Mouse (Mus musculus) hindbrain, postnatal 0 days (tissue): ENCODE data around the gene Nebl. TPM values are rescaled to one million over a fixed set of nuclear protein-coding genes. Genes with fewer than 3 reads are reported as not detected.
A peak's percentile ranks its signal among the peaks of the same experiment; 100 is the strongest.

Experiments
- ATAC-seq: fragments of 200-750 bp; cut with Nextera tagmentation; 2 replicates; pipeline ENCODE4 v1.8.0; 2017; ENCODE audit warnings: mild to moderate bottlenecking, moderate TSS enrichment, moderate library complexity
- DNase-seq: peaks from one replicate; pipeline ENCODE4 v3.0.0-alpha.2; 2015; ENCODE audit warnings: low spot score
- H3K27ac ChIP-seq: fragments of 300-500 bp; sonication (generic); 2 replicates; pipeline ENCODE4 v1.5.1; 2014; ENCODE audit warnings: mild to moderate bottlenecking
- H3K27me3 ChIP-seq: fragments of 300-500 bp; sonication (generic); 2 replicates; pipeline ENCODE4 v1.6.1; 2014; ENCODE audit warnings: low read length, mixed read lengths; ENCODE audit not compliant: insufficient read depth
- H3K36me3 ChIP-seq: fragments of 300-500 bp; sonication (generic); 2 replicates; pipeline ENCODE4 v1.6.1; 2014; ENCODE audit warnings: low read length, mixed read lengths; ENCODE audit not compliant: insufficient read depth
- H3K4me1 ChIP-seq: fragments of 300-500 bp; sonication (generic); 2 replicates; pipeline ENCODE4 v1.6.1; 2014; ENCODE audit warnings: antibody characterized with exemption, low read length, mixed read lengths; ENCODE audit not compliant: insufficient read depth
- H3K4me2 ChIP-seq: fragments of 300-500 bp; sonication (generic); 2 replicates; pipeline ENCODE4 v1.6.1; 2014; ENCODE audit warnings: low read depth, mild to moderate bottlenecking, low read length, moderate library complexity, mixed read lengths
- H3K4me3 ChIP-seq: fragments of 300-500 bp; sonication (generic); 2 replicates; pipeline ENCODE4 v1.5.1; 2014; ENCODE audit warnings: low read length
- H3K9ac ChIP-seq: fragments of 300-500 bp; sonication (generic); replicated peaks from 2 replicates; pipeline ENCODE4 v1.6.1; 2014; ENCODE audit warnings: mild to moderate bottlenecking, low read length, moderate library complexity, mixed read lengths
- H3K9me3 ChIP-seq: fragments of 300-500 bp; sonication (generic); 2 replicates; pipeline ENCODE4 v1.6.1; 2016; ENCODE audit warnings: low read length, mixed read lengths
- CTCF ChIP-seq: IDR thresholded peaks from 2 replicates; pipeline ENCODE4 v1.5.1; 2016; ENCODE audit warnings: antibody characterized with exemption, control low read depth, low read depth
- WGBS: fragments of 180-500 bp; shearing (Covaris S2); extraction: QIAGEN DNeasy Blood & Tissue Kit; methylation state at CpG from one replicate; pipeline ENCODE4 v1.1.7; 2014; 5-methylcytosine and 5-hydroxymethylcytosine counted together
- polyA plus RNA-seq: library from polyadenylated mRNA; unstranded; fragments of >200 nt; fragmentation: Nextera tagmentation; extraction: Ambion mirVana; gene quantifications from 2 replicates; pipeline ENCODE4 v1.2.1, GENCODE M21; 2015
- total RNA-seq: library from RNA; depleted of rRNA; stranded (reverse); fragments of >200 nt; gene quantifications from 2 replicates; pipeline ENCODE4 v1.2.3, GENCODE M21; 2014

The Nebl gene
- total and polyA plus RNA-seq, 2 experiments from 2014 or later = 15.4 to 25.8 TPM

GRCm38 (mm10) chr2:17549895-17550558 lies 181.2 kb downstream of the Nebl start:
- WGBS = 36% methylated on average over 4 of the region's 4 CpGs

GRCm38 (mm10) chr2:17546354-17546948 lies 184.8 kb downstream of the Nebl start:
- WGBS = 56% methylated on average over 3 of the region's 3 CpGs
- Histone ChIP-seq H3K4me1 (no peaks in the 10 kb centered on the region), H3K4me2 (no peak overlapping the region), H3K9me3 (no peaks in the 10 kb centered on the region), H3K4me3 (no peak overlapping the region), H3K27me3 (no peaks in the 10 kb centered on the region), H3K27ac (no peak overlapping the region), H3K9ac (no peak overlapping the region), H3K36me3 (no peaks in the 10 kb centered on the region)
- no peak for TF ChIP-seq CTCF
- DNase-seq (peak; percentile 39), ATAC-seq (no peak)

More at GRCm38 (mm10) chr2:17549895-17550558, 181.2 kb downstream of the Nebl start:
- DNase-seq = no peak
- no peaks in the 10 kb centered on the region for H3K9me3 ChIP-seq
- H3K4me1 ChIP-seq = no peaks in the 10 kb centered on the region
- no peak overlapping the region for H3K27ac ChIP-seq
- no peak for ATAC-seq
- H3K9ac ChIP-seq = no peak overlapping the region
- no peak overlapping the region for H3K4me3 ChIP-seq
- no peaks in the 10 kb centered on the region for H3K27me3 ChIP-seq
- H3K4me2 ChIP-seq = no peak overlapping the region
- no peaks in the 10 kb centered on the region for H3K36me3 ChIP-seq
- TF ChIP-seq CTCF = no peak

GRCm38 (mm10) chr2:17539737-17540136 lies 191.5 kb downstream of the Nebl start:
- DNase-seq = no peak
- 59% methylated on average over 10 of the region's 10 CpGs for WGBS

GRCm38 (mm10) chr2:17538493-17538892 lies 192.8 kb downstream of the Nebl start:
- no peaks in the 10 kb centered on the region for H3K9me3 ChIP-seq
- 68% methylated on average over 4 of the region's 4 CpGs for WGBS
- no peak overlapping the region for H3K9ac ChIP-seq
- no peak overlapping the region for H3K4me2 ChIP-seq
- H3K27me3 ChIP-seq = no peaks in the 10 kb centered on the region
- no peak overlapping the region for H3K27ac ChIP-seq
- TF ChIP-seq CTCF = no peak
- DNase-seq (peak; percentile 44), ATAC-seq (no peak)
- no peaks in the 10 kb centered on the region for H3K4me1 ChIP-seq
- H3K36me3 ChIP-seq = no peaks in the 10 kb centered on the region
- H3K4me3 ChIP-seq = no peak overlapping the region

More at GRCm38 (mm10) chr2:17539737-17540136, 191.5 kb downstream of the Nebl start:
- H3K27me3 ChIP-seq = no peaks in the 10 kb centered on the region
- no peak for ATAC-seq
- no peak overlapping the region for H3K27ac ChIP-seq
- H3K36me3 ChIP-seq = no peaks in the 10 kb centered on the region
- no peaks in the 10 kb centered on the region for H3K4me1 ChIP-seq
- no peak overlapping the region for H3K4me2 ChIP-seq
- H3K4me3 ChIP-seq = no peak overlapping the region
- no peaks in the 10 kb centered on the region for H3K9me3 ChIP-seq
- no peak for TF ChIP-seq CTCF
- no peak overlapping the region for H3K9ac ChIP-seq

- Histone ChIP-seq H3K27ac (no peak overlapping the region), H3K27me3 (no peaks in the 10 kb centered on the region), H3K9me3 (no peaks in the 10 kb centered on the region), H3K4me3 (no peak overlapping the region), H3K4me1 (no peaks in the 10 kb centered on the region), H3K36me3 (no peaks in the 10 kb centered on the region), H3K9ac (no peak overlapping the region), H3K4me2 (no peak overlapping the region)
- no peak for TF ChIP-seq CTCF
- no peak for DNase-seq
- no peak for ATAC-seq
- WGBS = 86% methylated on average over 12 of the region's 12 CpGs
Observed at GRCm38 (mm10) chr2:17531355-17532105, 199.7 kb downstream of the Nebl start.

- no peak overlapping the region for H3K4me3 ChIP-seq
- ATAC-seq (no peak), DNase-seq (no peak)
- H3K9me3 ChIP-seq = no peaks in the 10 kb centered on the region
- H3K4me1 ChIP-seq = no peaks in the 10 kb centered on the region
- no peak overlapping the region for H3K4me2 ChIP-seq
- no peak overlapping the region for H3K27ac ChIP-seq
- no peaks in the 10 kb centered on the region for H3K27me3 ChIP-seq
- no peak overlapping the region for H3K9ac ChIP-seq
- TF ChIP-seq CTCF = no peak
- H3K36me3 ChIP-seq = no peaks in the 10 kb centered on the region
- 76% methylated on average over 5 of the region's 5 CpGs for WGBS
Observed at GRCm38 (mm10) chr2:17525739-17526526, 205.3 kb downstream of the Nebl start.
